Mouse (Mus musculus) cerebellum, adult 2 months (tissue): Measurements from ENCODE around the gene Lingo1. TPM values are rescaled to one million over a fixed set of nuclear protein-coding genes. Genes with fewer than 3 reads are reported as not detected.

Source experiments
- DNase-seq, 2 experiments: peaks; one replicate each; pipeline ENCODE4 v3.0.0; 2021
- H3K27ac ChIP-seq: fragments of 200-500 bp; 2 replicates; pipeline ENCODE4 v1.5.1; 2012; ENCODE audit warnings: low read length, control low read depth, inconsistent platforms; ENCODE audit not compliant: insufficient read depth
- H3K27me3 ChIP-seq: fragments of 200-500 bp; 2 replicates; pipeline ENCODE4 v1.6.1; 2012; ENCODE audit warnings: inconsistent platforms, mild to moderate bottlenecking, low read length, moderate library complexity; ENCODE audit not compliant: control insufficient read depth, insufficient read depth
- H3K4me1 ChIP-seq: fragments of 200-500 bp; 2 replicates; pipeline ENCODE4 v1.6.1; 2011; ENCODE audit warnings: low read length; ENCODE audit not compliant: control insufficient read depth, insufficient read depth
- H3K4me3 ChIP-seq: fragments of 200-500 bp; replicated peaks from 2 replicates; pipeline ENCODE3; 2011; ENCODE audit warnings: mild to moderate bottlenecking, low read depth, low read length, control low read depth; ENCODE audit not compliant: insufficient read depth
- CTCF ChIP-seq: fragments of 200-500 bp; IDR thresholded peaks from 2 replicates; pipeline ENCODE4 v1.5.1; 2011; ENCODE audit warnings: low read depth, mild to moderate bottlenecking, control low read depth, low read length, moderate library complexity, borderline replicate concordance; ENCODE audit not compliant: insufficient read depth
- POLR2A ChIP-seq: fragments of 200-500 bp; IDR thresholded peaks from 2 replicates; pipeline ENCODE4 v1.6.1; 2011; ENCODE audit warnings: low read length, control low read depth, borderline replicate concordance; ENCODE audit not compliant: insufficient read depth
- WGBS: fragments of 180-500 bp; shearing (Covaris S2); methylation state at CpG from one replicate; pipeline ENCODE4 v1.1.7; 2018; 5-methylcytosine and 5-hydroxymethylcytosine counted together
- polyA plus RNA-seq: library from polyadenylated mRNA; depleted of rRNA; stranded (reverse); fragments of >200 nt; gene quantifications from 2 replicates; pipeline ENCODE4 v1.2.3, GENCODE M21; 2012

The Lingo1 gene
- polyA plus RNA-seq, 1 experiment, result 88.3 TPM

DNA sequence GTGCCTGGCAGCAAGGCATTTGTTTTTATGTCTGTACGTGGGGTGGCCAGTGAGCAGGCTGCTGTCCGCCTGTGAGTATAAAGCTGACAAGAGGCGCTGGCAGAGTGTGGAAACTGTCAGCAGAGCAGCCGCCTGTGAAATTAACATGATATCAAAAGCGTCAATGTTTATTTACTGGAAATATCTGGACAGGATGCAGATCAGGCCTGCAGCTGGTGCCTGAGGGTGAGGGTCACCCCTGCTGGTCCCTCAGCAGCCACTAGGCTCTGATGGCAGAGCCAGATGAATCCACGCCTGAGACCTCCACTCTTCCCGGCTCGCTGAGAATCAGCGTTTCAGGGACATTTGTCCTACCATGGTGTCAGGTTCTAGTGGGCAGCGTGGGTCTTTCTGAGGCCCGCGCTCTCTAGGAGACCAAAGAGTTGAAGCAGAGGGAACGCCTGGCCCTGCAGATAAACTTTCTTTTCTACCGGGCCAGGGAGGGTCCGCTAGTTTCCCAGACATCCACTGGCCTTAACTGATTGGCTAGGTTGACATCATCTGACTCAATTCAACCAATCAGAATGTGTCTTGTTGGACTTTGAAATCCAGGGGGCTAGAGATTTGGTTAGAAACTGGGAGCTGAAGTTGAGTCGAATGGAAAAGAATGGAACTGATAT, 190.1 kb downstream of the Lingo1 start:
- H3K27ac ChIP-seq, result no peak overlapping the region
- no peak for DNase-seq
- no peaks in the 10 kb centered on the region for H3K27me3 ChIP-seq
- 61% methylated on average over 16 of the region's 16 CpGs for WGBS
- no peak overlapping the region for H3K4me3 ChIP-seq
- H3K4me1 ChIP-seq, result peaks cover 12% of the 10 kb centered on the region
- no peak for TF ChIP-seq CTCF
- TF ChIP-seq POLR2A, result no peak

DNA sequence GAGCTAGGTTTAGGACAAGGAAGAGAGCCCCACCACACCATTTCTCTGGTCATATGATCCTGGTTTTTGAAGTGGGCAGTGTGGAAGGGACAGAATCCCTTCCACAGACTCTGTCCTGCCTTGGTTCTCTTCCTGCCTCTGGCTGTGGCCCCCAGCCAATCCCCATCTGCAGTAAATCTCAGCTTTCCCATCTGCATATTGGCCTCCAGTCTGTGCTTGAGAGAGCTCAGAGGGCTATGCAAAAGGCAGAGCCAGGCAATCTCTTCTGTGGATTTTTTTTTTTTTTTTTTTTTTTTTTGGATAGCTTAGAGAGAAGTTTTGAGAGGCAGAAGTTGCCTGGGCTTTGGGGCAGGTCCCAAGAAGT, 190.8 kb downstream of the Lingo1 start:
- Histone ChIP-seq H3K27me3 (no peaks in the 10 kb centered on the region), H3K4me3 (no peak overlapping the region), H3K27ac (no peak overlapping the region), H3K4me1 (peaks cover 12% of the 10 kb centered on the region)
- DNase-seq, result no peak
- TF ChIP-seq CTCF, result no peak
- TF ChIP-seq POLR2A, result no peak

DNA sequence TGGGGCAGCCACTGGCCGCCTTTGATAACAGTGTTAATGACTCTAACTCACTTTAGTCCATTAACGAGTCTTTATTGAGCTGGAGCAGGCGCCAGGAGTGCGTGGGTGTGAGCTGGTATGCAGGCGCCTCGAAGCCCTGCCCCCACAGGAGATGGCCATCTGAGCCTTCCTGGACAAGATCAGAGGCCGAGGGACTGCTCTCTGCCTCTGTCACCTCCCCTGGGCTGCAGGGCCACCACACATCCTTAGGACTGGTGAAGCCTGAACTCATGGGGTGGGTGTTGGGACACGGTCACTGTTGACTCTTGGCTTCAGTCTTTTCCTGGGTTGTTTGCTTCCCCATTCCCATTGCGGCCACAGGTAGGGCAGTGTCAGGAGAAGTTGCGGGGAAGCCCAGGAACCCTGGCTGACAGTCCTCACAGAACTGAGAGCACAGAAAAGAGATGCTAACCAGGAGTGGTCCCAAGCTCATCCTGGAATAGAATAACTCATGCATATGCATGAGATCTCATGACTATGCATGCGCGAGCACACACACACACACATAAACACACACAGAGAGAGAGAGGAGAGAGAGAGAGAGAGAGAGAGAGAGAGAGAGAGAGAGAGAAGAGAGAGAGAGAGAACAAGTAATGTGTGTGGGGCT, 191.3 kb downstream of the Lingo1 start:
- Histone ChIP-seq H3K4me3 (no peak overlapping the region), H3K27me3 (no peaks in the 10 kb centered on the region), H3K4me1 (peaks cover 12% of the 10 kb centered on the region), H3K27ac (no peak overlapping the region)
- TF ChIP-seq CTCF (no peak), POLR2A (no peak)
- 51% methylated on average over 12 of the region's 12 CpGs for WGBS
- no peak for DNase-seq

DNA sequence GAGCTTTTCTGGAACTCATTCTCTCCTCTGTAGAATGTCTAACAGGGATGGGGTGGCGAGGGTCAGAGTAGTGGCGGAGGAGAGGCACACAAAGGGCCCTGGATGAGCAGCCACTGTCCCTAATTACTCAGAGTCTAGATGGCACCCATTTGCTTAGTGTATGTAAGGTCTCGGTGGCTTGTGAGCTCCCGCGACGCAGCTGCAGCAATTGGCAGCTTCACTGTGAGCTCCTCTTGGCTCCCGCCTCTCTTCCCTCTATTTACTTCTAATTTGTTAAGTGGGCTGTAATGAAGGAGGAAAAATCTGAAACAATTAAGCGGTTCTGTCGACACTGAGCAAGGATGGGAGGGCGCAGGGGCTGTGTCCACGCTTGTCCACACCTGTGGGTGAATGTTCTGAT, 195.6 kb downstream of the Lingo1 start:
- TF ChIP-seq CTCF (no peak), POLR2A (no peak)
- Histone ChIP-seq H3K4me1 (peaks cover 4% of the 10 kb centered on the region), H3K4me3 (no peak overlapping the region), H3K27ac (no peak overlapping the region), H3K27me3 (no peaks in the 10 kb centered on the region)
- WGBS, result 43% methylated on average over 11 of the region's 11 CpGs
- no peak for DNase-seq

DNA sequence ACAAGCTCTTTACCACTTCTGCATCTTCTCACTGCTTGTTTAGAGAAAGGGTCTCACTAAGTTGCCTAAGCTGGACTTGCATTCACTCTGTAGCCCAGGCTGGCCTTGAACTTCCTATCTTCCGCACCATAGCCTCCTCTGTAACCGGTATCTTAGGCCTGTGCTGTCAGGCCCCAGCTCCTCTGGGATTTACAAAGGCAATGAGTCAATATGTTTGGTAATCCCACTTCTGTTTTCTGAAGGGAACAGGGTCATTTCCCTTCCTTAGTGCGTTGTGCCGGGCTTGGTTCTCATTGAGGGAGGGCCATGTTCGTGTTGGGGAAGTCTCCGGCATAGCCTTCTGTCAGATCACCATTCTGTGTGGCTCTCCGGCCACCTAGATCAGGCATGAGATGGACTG, 203.6 kb downstream of the Lingo1 start:
- no peak for TF ChIP-seq POLR2A
- TF ChIP-seq CTCF, result no peak
- no peak overlapping the region for H3K27ac ChIP-seq
- H3K4me3 ChIP-seq, result no peak overlapping the region
- WGBS, result 96% methylated on average over 7 of the region's 7 CpGs
- no peak for DNase-seq
- no peaks in the 10 kb centered on the region for H3K4me1 ChIP-seq
- H3K27me3 ChIP-seq, result no peaks in the 10 kb centered on the region

DNA sequence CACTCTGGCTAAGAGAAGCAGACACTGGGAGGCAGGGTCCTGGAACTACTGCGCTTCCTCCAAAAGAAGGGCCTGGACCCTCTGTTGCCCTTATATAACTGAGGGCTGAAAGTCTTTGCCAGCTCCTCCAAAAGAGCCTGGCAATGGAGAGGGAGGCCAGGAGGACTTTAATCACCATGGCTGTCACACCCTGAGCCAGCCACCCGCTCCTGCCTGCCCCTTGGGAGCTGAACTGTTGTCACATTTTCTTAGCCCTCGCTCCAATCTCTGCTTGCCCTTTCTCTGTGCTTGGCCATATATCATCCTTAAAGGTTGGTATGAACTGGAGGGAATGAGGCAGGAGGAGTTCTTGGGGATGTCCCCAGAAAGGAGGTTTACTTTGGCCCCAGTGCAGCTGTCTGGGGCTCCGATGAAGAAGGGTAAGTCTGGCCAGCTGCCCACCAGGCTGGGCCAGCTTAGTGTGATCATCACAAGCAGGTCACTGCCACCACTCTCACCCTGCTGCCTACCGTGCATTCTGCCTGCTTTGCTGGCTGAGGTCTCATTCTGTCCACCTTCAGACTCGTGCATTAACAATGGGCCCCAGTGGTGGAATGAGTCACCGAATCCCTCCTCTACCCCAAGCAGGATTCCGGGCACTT, 204.9 kb downstream of the Lingo1 start:
- Histone ChIP-seq H3K4me1 (no peaks in the 10 kb centered on the region), H3K27ac (no peak overlapping the region), H3K4me3 (no peak overlapping the region), H3K27me3 (no peaks in the 10 kb centered on the region)
- no peak for TF ChIP-seq CTCF
- no peak for DNase-seq
- 50% methylated on average over 8 of the region's 8 CpGs for WGBS

DNA sequence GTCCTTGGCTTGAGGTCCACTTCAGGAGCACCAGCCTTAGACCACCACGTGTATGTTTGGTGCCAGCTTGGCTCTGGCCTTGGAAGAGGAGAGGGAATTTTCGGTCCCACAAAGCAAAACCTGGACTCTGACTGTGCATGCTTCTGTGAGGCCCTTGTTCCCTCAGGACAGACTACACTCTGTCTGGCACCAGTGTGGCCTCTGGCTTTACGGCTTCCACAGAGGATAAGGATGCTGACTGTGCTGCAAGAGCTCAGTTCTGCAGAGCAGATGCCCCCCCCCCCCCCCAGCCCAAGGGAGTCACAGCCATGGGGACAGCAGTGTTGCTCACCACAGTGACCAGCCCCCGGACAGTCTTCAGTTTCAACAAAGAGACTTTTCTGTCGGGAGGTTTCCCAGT, 206.5 kb downstream of the Lingo1 start:
- H3K4me1 ChIP-seq, result no peaks in the 10 kb centered on the region
- 52% methylated on average over 5 of the region's 5 CpGs for WGBS
- DNase-seq, result no peak
- no peak overlapping the region for H3K4me3 ChIP-seq
- no peaks in the 10 kb centered on the region for H3K27me3 ChIP-seq
- no peak for TF ChIP-seq CTCF
- no peak for TF ChIP-seq POLR2A
- H3K27ac ChIP-seq, result no peak overlapping the region

DNA sequence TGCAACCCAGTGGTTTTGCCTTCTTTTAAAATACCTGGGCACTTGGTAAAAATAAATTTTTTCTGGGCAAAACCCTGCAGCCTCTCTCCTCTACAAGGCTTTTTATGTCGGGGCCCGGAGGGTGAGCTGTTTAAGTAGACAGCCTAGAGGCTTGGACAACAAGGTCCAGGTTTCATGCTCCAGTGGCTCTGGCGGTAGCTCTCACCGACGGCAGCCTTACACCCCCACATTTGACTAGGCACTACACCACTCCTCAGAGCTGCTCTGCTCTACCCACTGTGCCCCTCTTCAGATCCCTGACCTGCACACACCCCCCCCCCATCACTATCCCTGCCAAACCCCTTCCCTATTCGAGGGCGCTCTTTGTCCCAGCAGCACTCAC, 212.2 kb downstream of the Lingo1 start:
- 47% methylated on average over 7 of the region's 7 CpGs for WGBS
- TF ChIP-seq CTCF (no peak), POLR2A (no peak)
- no peak overlapping the region for H3K4me3 ChIP-seq
- DNase-seq, result no peak
- no peak overlapping the region for H3K27ac ChIP-seq
- no peaks in the 10 kb centered on the region for H3K27me3 ChIP-seq
- H3K4me1 ChIP-seq, result peaks cover 14% of the 10 kb centered on the region
